8 mouse cellular contexts compared by ENCODE assay signal in genomic region chr3:104962141-104962611, GRCm38 (mm10). TPM values are rescaled to one million over a fixed set of nuclear protein-coding genes. Genes with fewer than 3 reads are reported as not detected.
A peak's percentile ranks its signal among the peaks of the same experiment; 100 is the strongest.
DNase-seq lines count a peak whose midpoint lies in the region; ATAC-seq and TF ChIP-seq lines count a peak whose summit lies in the region.

No protein-coding gene starts in this region.

- DNase-seq in cerebellum, adult 2 months = no peak
- no peak for DNase-seq in cerebellum, adult 9-10 months
- DNase-seq in ZHBTc4 (ENCODE audit: low read depth, low spot score) = peak; percentile 36
- peak; percentile 28 to 36 for DNase-seq in heart, postnatal 14 days
- DNase-seq in liver, adult 2 months (ENCODE audit: extremely low read depth, low read depth, low spot score) = no peak
- DNase-seq in left cerebral cortex, adult 11 months (ENCODE audit: low spot score) = no peak
- DNase-seq in left cerebral cortex, postnatal 36 days (ENCODE audit: low spot score in 2 of 2) = no peak

- H3K9ac ChIP-seq in liver, adult 2 months (ENCODE audit: low read depth, low read length) = no peak overlapping the region
- H3K9ac ChIP-seq in neural tube, embryonic 15.5 days (replicated peaks) = no peak overlapping the region

- no peak overlapping the region for H3K27ac ChIP-seq in cerebellum, adult 2 months (ENCODE audit: insufficient read depth, low read length)
- H3K27ac ChIP-seq in liver, adult 2 months (replicated peaks; ENCODE audit: insufficient read depth, low read depth, low read length) = no peak overlapping the region
- H3K27ac ChIP-seq in neural tube, embryonic 15.5 days (replicated peaks) = no peak overlapping the region

- no peaks in the 10 kb centered on the region for H3K79me2 ChIP-seq in liver, adult 2 months (ENCODE audit: control insufficient read depth, insufficient read depth, low read length)

- peak overlapping the region; percentile 8 for H3K4me3 ChIP-seq in cerebellum, adult 2 months (replicated peaks; ENCODE audit: insufficient read depth, low read depth, low read length)
- peak overlapping the region; percentile 45; the same call in 1 of the 2 replicates for H3K4me3 ChIP-seq in liver, adult 2 months (ENCODE audit: insufficient read depth, low read depth, low read length)
- peak overlapping the region; percentile 53 for H3K4me3 ChIP-seq in neural tube, embryonic 15.5 days (replicated peaks)

- H3K4me2 ChIP-seq in neural tube, embryonic 15.5 days = peak overlapping the region; percentile 66

- no peaks in the 10 kb centered on the region for H3K36me3 ChIP-seq in liver, adult 2 months (ENCODE audit: control insufficient read depth, insufficient read depth, low read length)
- H3K36me3 ChIP-seq in neural tube, embryonic 15.5 days = no peaks in the 10 kb centered on the region

- H3K9me3 ChIP-seq in neural tube, embryonic 15.5 days (replicated peaks) = no peaks in the 10 kb centered on the region

- WGBS in cerebellum, adult 2 months = 2% methylated on average over 31 of the region's 31 CpGs
- WGBS in liver, adult 2 months = 2% methylated on average over 31 of the region's 31 CpGs
- under 1% methylated on average over 31 of the region's 31 CpGs for WGBS in neural tube, embryonic 15.5 days

- no peak for TF ChIP-seq CTCF in cerebellum, adult 2 months (IDR thresholded peaks at IDR 0.05; ENCODE audit: borderline replicate concordance, insufficient read depth, low read depth, low read length)
- no peak for TF ChIP-seq CTCF in liver, adult 2 months (IDR thresholded peaks at IDR 0.05; ENCODE audit: low read depth, low read length)

- H3K4me1 ChIP-seq in cerebellum, adult 2 months (ENCODE audit: control insufficient read depth, insufficient read depth, low read length) = peaks cover 5% of the 10 kb centered on the region; the same call in 1 of the 2 replicates
- peaks cover 2% of the 10 kb centered on the region; the same call in 1 of the 2 replicates for H3K4me1 ChIP-seq in liver, adult 2 months (ENCODE audit: control insufficient read depth, insufficient read depth, low read length)
- peaks cover 23% of the 10 kb centered on the region for H3K4me1 ChIP-seq in neural tube, embryonic 15.5 days

- intact Hi-C loops in heart, postnatal 14 days (cut with DNase I) = no loop called here
- intact Hi-C loops in left cerebral cortex, postnatal 36 days (cut with DNase I) = loop anchor here (10.0 kb wide), 1 partner anchor 247 kb away; no protein-coding TSS in a partner anchor

- no peak for TF ChIP-seq POLR2A in cerebellum, adult 2 months (IDR thresholded peaks at IDR 0.05; ENCODE audit: borderline replicate concordance, insufficient read depth, low read length)
- TF ChIP-seq POLR2A in liver, adult 2 months (IDR thresholded peaks at IDR 0.05; ENCODE audit: extremely low read depth, insufficient read depth, low read length) = no peak

- ATAC-seq in neural tube, embryonic 15.5 days (ENCODE audit: low FRiP score) = 0 out of 2 replicates have a peak, but pooled peaks have one; percentile 9

- H3K27me3 ChIP-seq in cerebellum, adult 2 months (ENCODE audit: control insufficient read depth, insufficient read depth, low read length) = peaks cover 7% of the 10 kb centered on the region; the same call in 1 of the 2 replicates
- H3K27me3 ChIP-seq in liver, adult 2 months (ENCODE audit: control insufficient read depth, insufficient read depth, low read length) = peaks cover 16% of the 10 kb centered on the region
- H3K27me3 ChIP-seq in neural tube, embryonic 15.5 days (replicated peaks) = peaks cover 71% of the 10 kb centered on the region

RNA-seq across cellular contexts. Expression of gene Wnt2b, which starts 0.5 kb away (rescaled TPM):
- polyA plus RNA-seq in cerebellum, adult 2 months (2012; rRNA removed) = 0.40 and 0.44 TPM in 2 replicates
- 1 to 10 TPM; 2.4 to 2.8 TPM for total RNA-seq in heart, postnatal 14 days (2021)
- total RNA-seq in liver, adult 2 months (2014; rRNA removed) = 0.09 and 0.20 TPM in 2 replicates
- polyA plus RNA-seq in liver, adult 2 months (2012; rRNA removed) = 0.11 and 0.25 TPM in 2 replicates
- polyA plus RNA-seq in neural tube, embryonic 15.5 days (2015; fragmentation: Nextera tagmentation; extraction: Ambion mirVana) = 0.78 and 0.88 TPM in 2 replicates
- 1 to 10 TPM; 2.4 TPM for total RNA-seq in left cerebral cortex, postnatal 36 days (2021)

Comparison
In these comparisons a context has a peak if more than half of its experiments do, and no peak if none do; other contexts are left out.
1. DNase-seq: peak in ZHBTc4 (single experiment) and heart, postnatal 14 days (2 of 2); none in cerebellum, adult 2 months (0 of 2), cerebellum, adult 9-10 months (single experiment), liver, adult 2 months (single experiment), left cerebral cortex, adult 11 months (single experiment) and left cerebral cortex, postnatal 36 days (0 of 2).
2. Peak in every context shown above with its lines, with median percentiles within 50 percentile points of each other: H3K4me3 ChIP-seq.